Mouse (Mus musculus) hindbrain, embryonic 14.5 days (tissue): ENCODE measurements around the gene Gm11168. TPM values are rescaled to one million over a fixed set of nuclear protein-coding genes. Genes with fewer than 3 reads are reported as not detected.
A peak's percentile ranks its signal among the peaks of the same experiment; 100 is the strongest.
"Not testable (repeated sequence)": the region's sequence is repeated elsewhere in the genome, so short reads cannot be mapped to it uniquely, and the experiment has no call there.

Experiments used
- ATAC-seq: fragments of 200-750 bp; cut with Nextera tagmentation; 2 replicates; pipeline ENCODE4 v1.8.0; 2017; ENCODE audit warnings: moderate number of reproducible peaks, mild to moderate bottlenecking, moderate TSS enrichment, moderate library complexity; ENCODE audit not compliant: low FRiP score
- DNase-seq: peaks from one replicate; pipeline ENCODE4 v3.0.0-alpha.2; 2015; ENCODE audit warnings: low spot score
- H3K27ac ChIP-seq: fragments of 300-500 bp; sonication (generic); 2 replicates; pipeline ENCODE4 v1.5.1; 2014; ENCODE audit warnings: mild to moderate bottlenecking, moderate library complexity
- H3K27me3 ChIP-seq: fragments of 300-500 bp; sonication (generic); 2 replicates; pipeline ENCODE4 v1.6.1; 2014; ENCODE audit warnings: mild to moderate bottlenecking, low read length, mixed read lengths; ENCODE audit not compliant: control insufficient read depth, insufficient read depth
- H3K36me3 ChIP-seq: fragments of 300-500 bp; sonication (generic); replicated peaks from 2 replicates; pipeline ENCODE4 v1.6.1; 2014; ENCODE audit not compliant: control insufficient read depth, insufficient read depth
- H3K4me1 ChIP-seq: fragments of 300-500 bp; sonication (generic); replicated peaks from 2 replicates; pipeline ENCODE4 v1.6.1; 2014; ENCODE audit warnings: antibody characterized with exemption, low read length, mixed read lengths; ENCODE audit not compliant: control insufficient read depth, insufficient read depth
- H3K4me2 ChIP-seq: fragments of 300-500 bp; sonication (generic); replicated peaks from 2 replicates; pipeline ENCODE4 v1.6.1; 2014; ENCODE audit warnings: mild to moderate bottlenecking, moderate library complexity
- H3K4me3 ChIP-seq: fragments of 300-500 bp; sonication (generic); replicated peaks from 2 replicates; pipeline ENCODE4 v1.5.1; 2014; ENCODE audit warnings: mild to moderate bottlenecking, low read length
- H3K9ac ChIP-seq: fragments of 300-500 bp; sonication (generic); 2 replicates; pipeline ENCODE4 v1.6.1; 2014
- H3K9me3 ChIP-seq: fragments of 300-500 bp; sonication (generic); 2 replicates; pipeline ENCODE4 v1.6.1; 2016; ENCODE audit warnings: low read length; ENCODE audit not compliant: control insufficient read depth
- WGBS: fragments of 180-500 bp; shearing (Covaris S2); extraction: QIAGEN DNeasy Blood & Tissue Kit; methylation state at CpG from one replicate; pipeline ENCODE4 v1.1.7; 2014; 5-methylcytosine and 5-hydroxymethylcytosine counted together
- polyA plus RNA-seq: library from polyadenylated mRNA; unstranded; fragments of >200 nt; fragmentation: Nextera tagmentation; extraction: Ambion mirVana; gene quantifications from 2 replicates; pipeline ENCODE4 v1.2.1, GENCODE M21; 2014

Gene Gm11168
- polyA plus RNA-seq, 1 experiment from 2014 or later, result not detected

GRCm38 (mm10) chr9:3023985-3024648 lies 21.0 kb downstream of the Gm11168 start:
- H3K9me3 ChIP-seq, H3K9ac ChIP-seq, H3K4me3 ChIP-seq, DNase-seq, H3K4me2 ChIP-seq, H3K36me3 ChIP-seq, ATAC-seq, H3K4me1 ChIP-seq, H3K27me3 ChIP-seq, H3K27ac ChIP-seq: not testable (repeated sequence)
- WGBS, result 76% methylated on average over 15 of the region's 16 CpGs

GRCm38 (mm10) chr9:3024912-3025467 lies 21.8 kb downstream of the Gm11168 start, which contains the start of gene Gm10717:
Gene Gm10717 (plus strand): TSS chr9:3025417.
- H3K4me3 ChIP-seq, H3K9me3 ChIP-seq, H3K4me2 ChIP-seq, H3K4me1 ChIP-seq, H3K36me3 ChIP-seq, ATAC-seq, H3K27ac ChIP-seq, DNase-seq, H3K27me3 ChIP-seq, H3K9ac ChIP-seq: not testable (repeated sequence)
- WGBS, result 72% methylated on average over 12 of the region's 12 CpGs

- not testable (repeated sequence) for ATAC-seq, H3K27me3 ChIP-seq, H3K4me1 ChIP-seq, DNase-seq, H3K4me2 ChIP-seq, H3K27ac ChIP-seq, H3K9me3 ChIP-seq, H3K9ac ChIP-seq, H3K36me3 ChIP-seq, H3K4me3 ChIP-seq
- WGBS, result 65% methylated on average over 4 of the region's 6 CpGs
These were observed 22.5 kb downstream of the Gm11168 start for GRCm38 (mm10) chr9:3025653-3026052.

GRCm38 (mm10) chr9:3026136-3026535 lies 23.0 kb downstream of the Gm11168 start:
- not testable (repeated sequence) for H3K36me3 ChIP-seq, H3K27ac ChIP-seq, H3K4me3 ChIP-seq, DNase-seq, H3K9me3 ChIP-seq, H3K4me2 ChIP-seq, H3K27me3 ChIP-seq, ATAC-seq, H3K4me1 ChIP-seq, H3K9ac ChIP-seq
- 76% methylated on average over 5 of the region's 5 CpGs for WGBS

- 72% methylated on average over 9 of the region's 9 CpGs for WGBS
- H3K9ac ChIP-seq, result not testable (repeated sequence)
These were observed 23.6 kb downstream of the Gm11168 start for GRCm38 (mm10) chr9:3026741-3027140.

GRCm38 (mm10) chr9:3027200-3027599 lies 24.1 kb downstream of the Gm11168 start:
- WGBS, result 75% methylated on average over 9 of the region's 9 CpGs
- not testable (repeated sequence) for H3K27ac ChIP-seq, H3K4me2 ChIP-seq, H3K9ac ChIP-seq, H3K9me3 ChIP-seq, H3K4me1 ChIP-seq, H3K36me3 ChIP-seq, H3K27me3 ChIP-seq, H3K4me3 ChIP-seq, ATAC-seq
- DNase-seq, result peak; percentile 66

More at GRCm38 (mm10) chr9:3026741-3027140, 23.6 kb downstream of the Gm11168 start:
- ATAC-seq, H3K27me3 ChIP-seq, H3K27ac ChIP-seq, H3K9me3 ChIP-seq, H3K4me3 ChIP-seq, DNase-seq, H3K36me3 ChIP-seq, H3K4me2 ChIP-seq, H3K4me1 ChIP-seq: not testable (repeated sequence)

GRCm38 (mm10) chr9:3029276-3030000 lies 26.3 kb downstream of the Gm11168 start:
- WGBS, result 70% methylated on average over 12 of the region's 16 CpGs
- H3K36me3 ChIP-seq, H3K9ac ChIP-seq, H3K4me3 ChIP-seq, DNase-seq, H3K27me3 ChIP-seq, H3K4me2 ChIP-seq, H3K9me3 ChIP-seq, H3K4me1 ChIP-seq, ATAC-seq, H3K27ac ChIP-seq: not testable (repeated sequence)

DNA sequence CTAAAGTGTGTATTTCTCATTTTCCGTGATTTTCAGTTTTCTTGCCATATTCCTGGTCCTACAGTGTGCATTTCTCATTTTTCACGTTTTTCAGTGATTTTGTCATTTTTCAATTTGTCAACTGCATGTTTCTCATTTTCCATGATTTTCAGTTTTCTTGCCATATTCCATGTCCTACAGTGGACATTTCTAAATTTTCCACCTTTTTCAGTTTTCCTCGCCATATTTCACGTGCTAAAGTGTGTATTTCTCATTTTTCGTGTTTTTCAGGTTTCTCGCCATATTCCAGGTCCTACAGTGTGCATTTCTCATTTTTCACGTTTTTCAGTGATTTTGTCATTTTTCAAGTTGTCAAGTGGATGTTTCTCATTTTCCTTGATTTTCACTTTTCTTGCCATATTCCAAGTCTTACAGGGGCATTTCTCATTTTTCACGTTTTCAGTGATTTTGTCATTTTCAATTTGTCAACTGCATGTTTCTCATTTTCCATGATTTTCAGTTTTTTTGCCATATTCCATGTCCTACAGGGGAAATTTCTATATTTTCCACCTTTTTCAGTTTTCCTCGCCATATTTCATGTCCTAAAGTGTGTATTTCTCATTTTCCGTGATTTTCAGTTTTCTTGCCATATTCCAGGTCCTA lies 27.7 kb downstream of the Gm11168 start:
- not testable (repeated sequence) for H3K36me3 ChIP-seq, H3K4me3 ChIP-seq, H3K4me1 ChIP-seq, H3K9ac ChIP-seq, H3K4me2 ChIP-seq, H3K27me3 ChIP-seq, H3K9me3 ChIP-seq, H3K27ac ChIP-seq
- ATAC-seq (peak; percentile 38; the same call in 1 of the 2 replicates), DNase-seq (peak; percentile 92)
- WGBS, result 66% methylated on average over 2 of the region's 10 CpGs

GRCm38 (mm10) chr9:3034299-3034698 lies 31.2 kb downstream of the Gm11168 start, which contains the start of gene Gm17535:
Gene Gm17535 (plus strand): TSS chr9:3034599.
- WGBS, result no CpG with 5 or more reads among the region's 8 CpGs
- not testable (repeated sequence) for H3K9ac ChIP-seq, H3K4me3 ChIP-seq

More at GRCm38 (mm10) chr9:3034299-3034698, 31.2 kb downstream of the Gm11168 start, which contains the start of gene Gm17535:
- H3K36me3 ChIP-seq, H3K27me3 ChIP-seq, H3K4me1 ChIP-seq, H3K27ac ChIP-seq, H3K9me3 ChIP-seq, ATAC-seq, H3K4me2 ChIP-seq, DNase-seq: not testable (repeated sequence)
